Mouse (Mus musculus): ENCODE data around the gene Epb41l3.

- TF ChIP-seq GATA1 (IDR thresholded peaks at IDR 0.05; ENCODE audit: low read length) (no peak), TAL1 (IDR thresholded peaks at IDR 0.05; ENCODE audit: low read length) (no peak)
Observed at GRCm38 (mm10) chr17:69129434-69129833, 54.0 kb downstream of the Epb41l3 start.
